Mouse (Mus musculus) 3T3-L1 (cell line): Measurements from ENCODE around the gene Card19.

Source experiments
- DNase-seq: peaks from one replicate; pipeline ENCODE4 v3.0.0-alpha.2; 2015; ENCODE audit warnings: low read depth, low spot score

Card19 gene

GRCm38 (mm10) chr13:49194811-49195210 is 21.0 kb downstream of the Card19 start:
- no peak for DNase-seq

- DNase-seq = no peak
Observed at GRCm38 (mm10) chr13:49193650-49194049, 22.2 kb downstream of the Card19 start.

GRCm38 (mm10) chr13:49192156-49192855 is 23.5 kb downstream of the Card19 start:
- no peak for DNase-seq

GRCm38 (mm10) chr13:49191673-49192035 is 24.2 kb downstream of the Card19 start:
- DNase-seq = peak; percentile 54

GRCm38 (mm10) chr13:49190876-49191672 is 24.8 kb downstream of the Card19 start:
- no peak for DNase-seq

DNA sequence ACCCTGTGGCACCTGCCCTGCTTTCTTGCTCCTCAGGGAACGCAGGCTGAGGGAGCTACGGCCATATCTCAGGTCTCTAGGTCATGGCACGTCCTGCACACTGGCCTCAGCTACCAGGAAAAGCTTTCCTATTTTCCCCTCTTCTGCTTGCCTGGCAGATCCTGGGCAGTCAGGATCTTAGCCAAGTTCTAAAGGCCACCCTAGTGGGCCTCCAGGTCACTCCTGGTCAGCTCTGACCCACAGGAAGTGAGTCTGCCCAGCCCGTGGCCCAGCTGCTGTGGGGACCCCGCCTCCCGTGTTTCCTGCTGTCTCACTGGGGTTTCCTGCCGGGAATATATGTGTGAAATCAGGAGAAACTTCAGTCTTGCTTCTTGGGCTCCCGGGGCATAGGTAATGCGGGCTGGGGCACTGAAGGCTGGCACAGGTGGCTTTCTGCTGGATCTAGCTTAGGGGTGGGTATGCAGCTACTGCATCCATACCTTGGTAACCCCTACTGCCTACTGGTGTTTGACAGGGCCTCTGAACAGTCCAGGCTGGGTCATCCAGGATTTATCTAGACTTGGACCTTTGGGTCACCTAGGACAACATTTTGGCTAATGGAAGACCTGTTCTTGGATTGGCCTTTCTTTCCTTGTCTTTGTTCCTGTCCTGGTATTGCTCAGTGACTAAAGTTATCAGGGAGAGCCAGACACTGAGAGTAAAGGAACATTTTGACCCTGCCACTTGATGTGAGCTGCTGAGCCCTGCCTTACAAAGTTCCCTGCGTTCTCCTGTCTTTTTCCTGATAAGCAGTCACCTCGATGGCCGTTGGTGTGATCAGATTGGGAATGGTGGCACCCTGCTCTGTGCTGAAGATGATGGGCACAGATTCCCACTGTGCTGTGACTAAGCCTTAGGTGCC is 25.6 kb downstream of the Card19 start:
- DNase-seq = no peak

DNA sequence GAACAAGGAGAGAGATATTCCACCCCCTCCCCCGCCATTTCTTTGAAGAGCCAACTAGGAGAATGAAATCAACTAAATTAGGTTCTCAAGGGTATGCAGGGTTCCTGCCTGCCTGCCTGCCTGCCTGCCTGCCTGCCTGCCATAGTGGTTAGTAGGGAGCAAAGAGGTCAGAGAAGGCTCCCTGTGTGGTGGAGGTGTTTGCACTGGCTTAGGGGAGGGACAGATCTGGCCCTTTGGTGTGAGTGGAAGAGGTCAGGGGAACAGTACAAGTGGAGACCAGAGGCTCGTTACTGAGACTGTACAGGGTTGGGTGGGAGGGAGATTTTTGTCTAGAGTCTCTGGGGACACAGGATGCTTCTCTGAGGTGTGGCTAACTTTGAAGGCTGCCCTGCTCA is 26.9 kb downstream of the Card19 start:
- no peak for DNase-seq

GRCm38 (mm10) chr13:49188219-49188965 is 27.4 kb downstream of the Card19 start:
- peak; percentile 40 for DNase-seq

- DNase-seq = peak; percentile 76
Observed at GRCm38 (mm10) chr13:49187288-49188218, 28.3 kb downstream of the Card19 start, which contains the start of gene Ninj1. Ninj1 (plus strand) TSS chr13:49187485.

- no peak for DNase-seq
Observed at GRCm38 (mm10) chr13:49186798-49187287, 29.0 kb downstream of the Card19 start.

DNA sequence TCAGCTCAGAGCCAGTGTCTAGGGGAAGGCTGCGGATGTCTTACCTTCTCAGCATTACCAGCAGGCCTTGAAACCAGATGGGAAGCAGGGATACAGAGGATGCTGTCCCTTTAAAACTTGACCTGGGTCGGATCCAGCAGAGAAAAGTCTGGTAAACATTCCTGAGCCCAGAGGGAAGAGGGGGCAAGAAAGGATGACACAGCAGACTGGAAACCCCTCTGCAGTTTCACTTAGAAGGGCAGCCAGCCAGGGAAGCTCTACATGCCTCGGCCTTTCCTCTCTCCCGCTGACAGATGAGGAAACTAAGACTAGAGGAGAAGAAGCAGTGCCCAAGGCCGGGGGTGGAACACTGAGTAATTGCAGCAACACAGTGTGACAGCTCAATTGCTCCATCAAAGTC is 32.2 kb downstream of the Card19 start:
- peak; percentile 47 for DNase-seq

DNA sequence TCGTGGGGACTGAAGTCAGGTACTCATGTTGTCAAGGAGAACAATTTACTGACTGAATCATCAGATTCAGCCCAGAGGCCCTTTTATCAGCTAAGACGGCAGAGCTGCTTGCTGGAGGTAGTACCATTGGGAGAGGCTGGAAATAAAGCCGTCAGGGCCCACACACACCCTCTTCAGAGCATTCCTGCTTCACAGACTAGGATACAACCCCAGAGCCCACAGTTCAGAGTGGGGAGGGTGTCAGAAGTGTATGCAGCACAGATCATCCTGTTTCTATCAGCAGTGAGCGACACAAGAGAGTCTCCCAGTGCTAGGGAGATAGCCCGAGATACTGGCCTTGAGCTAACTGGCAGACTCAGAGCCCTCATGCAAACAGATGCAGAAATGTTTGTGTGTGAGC is 32.7 kb downstream of the Card19 start:
- DNase-seq = no peak

DNA sequence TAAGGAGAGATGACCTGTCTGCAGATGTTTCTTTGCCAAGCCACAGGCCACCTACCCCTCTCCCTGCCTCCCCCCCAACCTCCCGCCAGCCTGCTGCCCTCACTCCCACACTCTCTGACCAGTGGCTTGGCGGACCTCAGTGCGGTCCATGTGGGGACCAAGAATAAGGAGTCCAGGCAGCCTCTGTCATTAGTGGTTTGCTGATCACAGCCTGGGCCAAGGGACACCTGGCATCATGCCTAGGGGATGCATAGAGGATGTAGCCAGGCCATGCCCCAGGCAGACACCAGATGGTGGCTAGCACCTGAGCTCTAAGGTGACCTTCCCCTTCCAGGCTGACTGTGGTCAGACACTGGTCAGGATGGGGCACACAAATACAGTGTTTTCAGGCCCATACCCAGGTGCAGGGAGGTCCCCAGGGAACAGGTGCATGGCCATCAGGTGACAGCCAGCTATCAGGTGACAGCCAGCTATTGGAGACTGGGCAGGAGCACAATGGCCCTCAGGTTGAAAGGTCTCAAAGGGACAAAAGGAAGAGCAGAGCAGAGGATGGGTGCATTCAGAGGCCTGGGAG is 34.3 kb downstream of the Card19 start:
- DNase-seq = no peak

GRCm38 (mm10) chr13:49180691-49181090 is 35.1 kb downstream of the Card19 start:
- DNase-seq = no peak

- DNase-seq = no peak
Observed at GRCm38 (mm10) chr13:49180274-49180673, 35.6 kb downstream of the Card19 start.

DNA sequence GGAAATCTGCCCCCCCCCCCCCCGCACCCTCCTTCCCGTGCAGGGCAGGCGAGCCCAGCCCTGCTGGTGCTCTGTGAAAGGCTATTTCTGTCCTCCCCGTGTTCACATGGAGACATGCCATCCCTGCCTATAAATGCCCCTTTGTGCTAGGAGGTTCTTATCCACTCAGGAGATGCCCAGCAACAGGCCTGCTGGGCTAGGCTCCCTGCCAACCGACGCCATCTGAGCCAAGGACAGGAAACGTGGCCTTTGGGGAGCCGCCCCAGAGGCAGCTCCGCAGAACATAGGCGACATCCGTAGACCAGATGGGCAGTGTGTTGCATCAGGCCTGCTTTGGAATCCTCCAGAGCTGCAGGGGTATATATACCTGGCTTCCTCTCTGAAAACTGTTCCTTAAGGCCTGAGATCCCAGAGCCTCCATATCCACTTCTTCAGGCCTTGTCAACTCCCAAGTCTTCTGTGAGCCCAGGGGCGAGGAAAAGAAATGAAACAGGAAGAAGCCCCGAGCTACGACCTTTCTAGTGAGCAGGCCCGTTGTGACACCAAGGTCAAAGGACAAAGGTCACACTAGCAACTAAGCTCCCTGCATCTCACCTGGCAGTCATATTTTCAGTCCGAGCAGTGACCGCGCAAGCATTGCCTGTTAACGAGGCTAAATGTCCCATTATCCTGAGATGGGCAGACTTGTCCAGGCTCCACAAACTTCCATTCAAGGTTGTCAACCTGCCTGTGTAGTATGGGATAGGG is 36.8 kb downstream of the Card19 start:
- no peak for DNase-seq

GRCm38 (mm10) chr13:49175509-49175908 is 40.3 kb downstream of the Card19 start:
- no peak for DNase-seq

DNA sequence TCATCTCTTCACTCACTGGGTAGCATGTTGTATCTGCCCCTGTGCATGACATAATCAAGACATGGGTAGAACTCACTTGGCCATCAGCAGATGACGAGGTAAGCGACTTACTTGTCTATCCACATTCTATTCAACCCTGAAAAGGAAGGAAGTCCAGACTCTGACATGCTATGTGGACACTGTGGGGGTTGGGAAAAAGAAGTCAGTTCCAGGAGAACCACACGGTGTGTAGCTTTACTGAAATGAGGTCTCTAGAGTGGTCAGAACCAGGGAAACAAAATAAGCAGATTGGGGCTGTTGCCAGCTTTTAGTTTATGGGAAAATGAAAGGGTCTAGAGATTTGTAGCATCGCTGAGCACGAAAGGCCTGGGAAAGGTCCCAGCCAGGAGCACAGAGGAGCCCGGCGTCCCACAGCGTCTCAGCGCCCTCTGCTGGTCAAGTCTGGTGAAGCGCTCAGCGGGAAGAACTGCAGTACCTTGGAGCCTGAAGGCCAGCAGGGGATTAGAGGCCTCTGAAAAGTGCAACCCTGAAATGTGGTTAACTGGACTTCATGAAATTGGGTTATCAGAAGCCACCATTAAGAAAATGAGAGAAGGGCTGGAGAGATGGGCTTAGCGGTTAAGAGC is 42.8 kb downstream of the Card19 start:
- peak; percentile 83 for DNase-seq
